8 mouse cellular contexts compared by ENCODE assay signal in the genomic region with DNA sequence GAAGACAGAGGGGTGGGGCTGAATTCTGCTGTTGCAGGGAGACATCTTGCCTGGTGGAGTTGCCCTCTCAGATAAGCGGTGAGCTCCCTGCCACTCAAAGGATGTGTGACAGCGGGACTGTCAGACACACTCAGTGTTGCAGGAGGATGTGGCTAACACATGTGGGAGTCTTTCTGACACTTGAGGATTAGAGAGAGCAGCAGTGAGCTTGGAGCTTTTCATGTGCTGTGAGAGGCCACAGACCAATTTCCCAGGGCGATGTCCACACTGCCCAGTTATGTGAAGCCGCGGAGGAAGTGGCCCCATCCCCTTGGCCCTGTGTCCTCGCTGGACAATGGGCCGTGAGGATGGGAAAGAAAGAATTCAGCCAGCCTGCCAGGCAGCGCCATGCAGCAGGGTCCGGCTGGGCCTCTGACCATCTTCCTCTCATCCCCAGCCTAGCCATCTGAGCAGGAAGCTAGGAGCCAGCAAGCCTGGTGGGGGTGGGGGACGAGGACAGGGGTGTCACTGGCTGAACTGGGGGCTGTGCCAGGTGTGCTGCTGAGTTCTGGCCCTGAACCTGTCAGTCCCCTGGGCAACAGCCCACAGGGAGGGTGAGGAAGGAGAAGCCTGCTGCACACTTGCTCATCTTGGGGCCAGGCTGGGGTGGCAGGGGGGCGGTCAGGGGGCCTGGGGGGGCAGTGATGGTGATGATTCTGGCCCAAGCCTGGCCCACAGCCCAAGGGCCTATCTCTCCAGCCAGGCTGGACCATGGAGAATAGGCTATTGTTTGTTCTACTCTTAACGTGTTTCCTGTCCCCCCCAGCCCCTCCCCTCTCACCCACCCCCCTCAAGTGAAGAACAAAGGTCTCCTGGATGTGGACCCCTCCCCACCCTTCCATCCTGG. TPM values are rescaled to one million over a fixed set of nuclear protein-coding genes. Genes with fewer than 3 reads are reported as not detected.
DNase-seq lines count a peak whose midpoint lies in the region; ATAC-seq and TF ChIP-seq lines count a peak whose summit lies in the region.

No protein-coding gene starts in this region.

- H3K27ac ChIP-seq in forebrain, embryonic 10.5 days: peak overlapping the region; percentile 87
- H3K27ac ChIP-seq in hindbrain, embryonic 11.5 days (ENCODE audit: low read depth, low read length): peak overlapping the region; percentile 70
- H3K27ac ChIP-seq in limb, embryonic 14.5 days (replicated peaks; ENCODE audit: low read depth, low read length): peak overlapping the region; percentile 38; the same call in 1 of the 2 replicates
- peak overlapping the region; percentile 47; the same call in 1 of the 2 replicates for H3K27ac ChIP-seq in midbrain, embryonic 13.5 days

- H3K27me3 ChIP-seq in forebrain, embryonic 10.5 days (ENCODE audit: poor library complexity, severe bottlenecking): peaks cover 37% of the 10 kb centered on the region
- H3K27me3 ChIP-seq in hindbrain, embryonic 11.5 days (ENCODE audit: control insufficient read depth, insufficient read depth, low read length): 0 out of 2 replicates have a peak, but pooled peaks cover 2% of the 10 kb centered on the region
- H3K27me3 ChIP-seq in limb, embryonic 14.5 days (ENCODE audit: control insufficient read depth, insufficient read depth, low read length): no peaks in the 10 kb centered on the region
- H3K27me3 ChIP-seq in midbrain, embryonic 13.5 days: peaks cover 2% of the 10 kb centered on the region

- no peak overlapping the region for H3K4me2 ChIP-seq in hindbrain, embryonic 11.5 days (replicated peaks; ENCODE audit: low read depth, low read length)
- H3K4me2 ChIP-seq in limb, embryonic 14.5 days (replicated peaks; ENCODE audit: low read depth, low read length, severe bottlenecking): no peak overlapping the region
- no peak overlapping the region for H3K4me2 ChIP-seq in midbrain, embryonic 13.5 days (replicated peaks)

- ATAC-seq in hindbrain, embryonic 11.5 days (ENCODE audit: low FRiP score): no peak
- no peak for ATAC-seq in limb, embryonic 14.5 days (ENCODE audit: low FRiP score, low read depth)
- ATAC-seq in midbrain, embryonic 13.5 days: no peak

- no peak for TF ChIP-seq POLR2A in limb, embryonic 14.5 days (IDR thresholded peaks at IDR 0.05; ENCODE audit: borderline replicate concordance, extremely low read depth, insufficient read depth, insufficient read length)

- peaks cover 77% of the 10 kb centered on the region for H3K4me1 ChIP-seq in forebrain, embryonic 10.5 days
- peaks cover 27% of the 10 kb centered on the region for H3K4me1 ChIP-seq in hindbrain, embryonic 11.5 days (replicated peaks; ENCODE audit: control insufficient read depth, insufficient read depth, low read length)
- peaks cover 58% of the 10 kb centered on the region for H3K4me1 ChIP-seq in limb, embryonic 14.5 days (ENCODE audit: control insufficient read depth, insufficient read depth, low read length)
- peaks cover 46% of the 10 kb centered on the region for H3K4me1 ChIP-seq in midbrain, embryonic 13.5 days (replicated peaks)

- WGBS in forebrain, embryonic 10.5 days: 22% methylated on average over 12 of the region's 12 CpGs
- 7% methylated on average over 11 of the region's 12 CpGs for WGBS in hindbrain, embryonic 11.5 days
- 26% methylated on average over 10 of the region's 12 CpGs for WGBS in limb, embryonic 14.5 days
- WGBS in midbrain, embryonic 13.5 days: 9% methylated on average over 12 of the region's 12 CpGs

- peak; percentile 85 for DNase-seq in CD4-positive helper T cell, adult 2 months (ENCODE audit: low read depth, low spot score)
- peak; percentile 59 for DNase-seq in adrenal gland, postnatal 10 days
- no peak for DNase-seq in forebrain, embryonic 10.5 days (ENCODE audit: extremely low spot score, low spot score)
- DNase-seq in hindbrain, embryonic 11.5 days (ENCODE audit: low spot score): peak; percentile 36
- no peak for DNase-seq in limb, embryonic 14.5 days (ENCODE audit: low spot score)
- no peak for DNase-seq in layer of hippocampus, postnatal 25 days (ENCODE audit: extremely low spot score in 1 of 2, low spot score in 1 of 2)
- no peak for DNase-seq in B cell, adult 2 months

- H3K4me3 ChIP-seq in forebrain, embryonic 10.5 days: 0 out of 2 replicates have a peak overlapping the region, but pooled peaks have one; percentile 2
- no peak overlapping the region for H3K4me3 ChIP-seq in hindbrain, embryonic 11.5 days (ENCODE audit: low read depth, low read length)
- no peak overlapping the region for H3K4me3 ChIP-seq in limb, embryonic 14.5 days (replicated peaks; ENCODE audit: low read length)
- H3K4me3 ChIP-seq in midbrain, embryonic 13.5 days (replicated peaks): no peak overlapping the region

- no peaks in the 10 kb centered on the region for H3K36me3 ChIP-seq in forebrain, embryonic 10.5 days (replicated peaks)
- no peaks in the 10 kb centered on the region for H3K36me3 ChIP-seq in hindbrain, embryonic 11.5 days (ENCODE audit: control insufficient read depth, insufficient read depth, low read length)
- H3K36me3 ChIP-seq in limb, embryonic 14.5 days (ENCODE audit: control insufficient read depth, insufficient read depth, low read length): no peaks in the 10 kb centered on the region
- H3K36me3 ChIP-seq in midbrain, embryonic 13.5 days: no peaks in the 10 kb centered on the region

- 0 out of 2 replicates have a peak, but pooled peaks cover 5% of the 10 kb centered on the region for H3K9me3 ChIP-seq in forebrain, embryonic 10.5 days
- no peaks in the 10 kb centered on the region for H3K9me3 ChIP-seq in hindbrain, embryonic 11.5 days (ENCODE audit: control insufficient read depth, low read length)
- H3K9me3 ChIP-seq in limb, embryonic 14.5 days (ENCODE audit: control insufficient read depth, low read length): no peaks in the 10 kb centered on the region
- no peaks in the 10 kb centered on the region for H3K9me3 ChIP-seq in midbrain, embryonic 13.5 days

- no peak overlapping the region; the same call in 1 of the 2 replicates for H3K9ac ChIP-seq in hindbrain, embryonic 11.5 days (ENCODE audit: low read depth, low read length)
- H3K9ac ChIP-seq in limb, embryonic 14.5 days (ENCODE audit: low read depth, low read length, severe bottlenecking): no peak overlapping the region
- H3K9ac ChIP-seq in midbrain, embryonic 13.5 days (replicated peaks): peak overlapping the region; percentile 36; the same call in 1 of the 2 replicates

RNA-seq across cellular contexts. Expression of gene Cdc42ep1, which starts 7.0 kb away (rescaled TPM):
- 10 to 100 TPM; 40.9 to 48.6 TPM for total RNA-seq in adrenal gland, postnatal 10 days (2021)
- 12.6 and 12.7 TPM in 2 replicates for polyA plus RNA-seq in forebrain, embryonic 10.5 days (2016; fragmentation: Nextera tagmentation; extraction: Ambion mirVana)
- 7.8 and 9.1 TPM in 2 replicates for polyA plus RNA-seq in hindbrain, embryonic 11.5 days (2014; fragmentation: Nextera tagmentation; extraction: Ambion mirVana)
- 25.2 and 34.3 TPM in 2 replicates for polyA plus RNA-seq in limb, embryonic 14.5 days (2012; rRNA removed)
- 23.1 and 24.3 TPM in 2 replicates for polyA plus RNA-seq in limb, embryonic 14.5 days (2014; fragmentation: Nextera tagmentation; extraction: Ambion mirVana)
- polyA plus RNA-seq in midbrain, embryonic 13.5 days (2015; fragmentation: Nextera tagmentation; extraction: Ambion mirVana): 7.0 and 8.5 TPM in 2 replicates
- total RNA-seq in layer of hippocampus, postnatal 25 days (2021): 10 to 100 TPM; 14.2 to 14.9 TPM

RNA-seq across cellular contexts. Expression of gene Lgals2, which starts 19.9 kb away (rescaled TPM):
- total RNA-seq in adrenal gland, postnatal 10 days (2021): 1 to 10 TPM; 1.8 to 5.1 TPM
- polyA plus RNA-seq in forebrain, embryonic 10.5 days (2016; fragmentation: Nextera tagmentation; extraction: Ambion mirVana): not detected in 2 replicates
- polyA plus RNA-seq in hindbrain, embryonic 11.5 days (2014; fragmentation: Nextera tagmentation; extraction: Ambion mirVana): not detected in 2 replicates
- 0.65 and 0.72 TPM in 2 replicates for polyA plus RNA-seq in limb, embryonic 14.5 days (2012; rRNA removed)
- 0.58 TPM in 1 of 2 replicates, not detected in the other for polyA plus RNA-seq in limb, embryonic 14.5 days (2014; fragmentation: Nextera tagmentation; extraction: Ambion mirVana)
- polyA plus RNA-seq in midbrain, embryonic 13.5 days (2015; fragmentation: Nextera tagmentation; extraction: Ambion mirVana): 1.1 TPM in 1 of 2 replicates, not detected in the other
- not detected for total RNA-seq in layer of hippocampus, postnatal 25 days (2021)

RNA-seq across cellular contexts. Expression of gene Card10, which starts 32.6 kb away (rescaled TPM):
- 10 to 100 TPM; 12.0 to 12.4 TPM for total RNA-seq in adrenal gland, postnatal 10 days (2021)
- 2.4 and 2.6 TPM in 2 replicates for polyA plus RNA-seq in forebrain, embryonic 10.5 days (2016; fragmentation: Nextera tagmentation; extraction: Ambion mirVana)
- 1.8 and 2.4 TPM in 2 replicates for polyA plus RNA-seq in hindbrain, embryonic 11.5 days (2014; fragmentation: Nextera tagmentation; extraction: Ambion mirVana)
- polyA plus RNA-seq in limb, embryonic 14.5 days (2012; rRNA removed): 9.0 and 12.4 TPM in 2 replicates
- 4.4 and 5.1 TPM in 2 replicates for polyA plus RNA-seq in limb, embryonic 14.5 days (2014; fragmentation: Nextera tagmentation; extraction: Ambion mirVana)
- polyA plus RNA-seq in midbrain, embryonic 13.5 days (2015; fragmentation: Nextera tagmentation; extraction: Ambion mirVana): 1.0 and 1.2 TPM in 2 replicates
- 1 to 10 TPM; 5.0 to 5.5 TPM for total RNA-seq in layer of hippocampus, postnatal 25 days (2021)

RNA-seq across cellular contexts. Expression of gene Gga1, which starts 41.5 kb away (rescaled TPM):
- 10 to 100 TPM; 48.8 to 50.6 TPM for total RNA-seq in adrenal gland, postnatal 10 days (2021)
- 46.8 and 52.6 TPM in 2 replicates for polyA plus RNA-seq in forebrain, embryonic 10.5 days (2016; fragmentation: Nextera tagmentation; extraction: Ambion mirVana)
- polyA plus RNA-seq in hindbrain, embryonic 11.5 days (2014; fragmentation: Nextera tagmentation; extraction: Ambion mirVana): 26.3 and 26.4 TPM in 2 replicates
- polyA plus RNA-seq in limb, embryonic 14.5 days (2012; rRNA removed): 60.6 and 80.6 TPM in 2 replicates
- polyA plus RNA-seq in limb, embryonic 14.5 days (2014; fragmentation: Nextera tagmentation; extraction: Ambion mirVana): 43.6 and 45.0 TPM in 2 replicates
- 47.8 and 49.2 TPM in 2 replicates for polyA plus RNA-seq in midbrain, embryonic 13.5 days (2015; fragmentation: Nextera tagmentation; extraction: Ambion mirVana)
- total RNA-seq in layer of hippocampus, postnatal 25 days (2021): 10 to 100 TPM; 57.1 to 59.0 TPM

Comparison
In these comparisons a context has a peak if more than half of its experiments do, and no peak if none do; other contexts are left out.
1. DNase-seq: peak in CD4-positive helper T cell, adult 2 months (single experiment), adrenal gland, postnatal 10 days (single experiment) and hindbrain, embryonic 11.5 days (single experiment); none in forebrain, embryonic 10.5 days (single experiment), limb, embryonic 14.5 days (single experiment), layer of hippocampus, postnatal 25 days (0 of 2) and B cell, adult 2 months (0 of 2).
2. Peak in every context shown above with its lines, with median percentiles within 50 percentile points of each other: H3K27ac ChIP-seq.